Mouse (Mus musculus) gastrocnemius, postnatal 25 days (tissue): ENCODE measurements around the gene Fam166b. TPM values are rescaled to one million over a fixed set of nuclear protein-coding genes. Genes with fewer than 3 reads are reported as not detected.

Experiments used
- DNase-seq: peaks from one replicate; pipeline ENCODE4 v3.0.0; 2022
- total RNA-seq, 2 experiments: library from RNA; stranded (reverse); gene quantifications; 1 replicate in 1 of 2; 2 replicates in 1 of 2; pipeline ENCODE4 v1.2.3; 2021

The Fam166b gene
- total RNA-seq, 2 experiments from 2014 or later, result not detected

DNA sequence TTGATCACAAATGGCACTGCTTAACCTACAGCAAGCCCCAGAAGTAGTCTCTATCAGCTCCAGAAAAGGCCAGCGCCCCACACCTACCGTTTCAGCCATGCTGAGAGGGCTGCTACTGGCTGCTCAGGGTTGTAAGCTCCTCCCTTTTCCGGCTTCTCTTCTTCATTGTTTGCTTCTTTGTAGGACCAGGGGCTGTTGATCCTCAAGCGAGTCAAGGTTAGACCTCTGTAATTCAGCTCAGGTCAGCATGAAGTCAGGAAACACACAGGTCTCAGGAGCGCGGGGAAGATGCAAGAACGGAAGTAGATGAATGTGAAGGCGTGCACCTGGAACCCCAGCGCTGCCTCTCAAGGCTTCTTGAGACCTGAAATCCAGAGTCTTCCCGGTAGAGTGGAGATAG is 24.2 kb downstream of the Fam166b start:
- no peak for DNase-seq

DNA sequence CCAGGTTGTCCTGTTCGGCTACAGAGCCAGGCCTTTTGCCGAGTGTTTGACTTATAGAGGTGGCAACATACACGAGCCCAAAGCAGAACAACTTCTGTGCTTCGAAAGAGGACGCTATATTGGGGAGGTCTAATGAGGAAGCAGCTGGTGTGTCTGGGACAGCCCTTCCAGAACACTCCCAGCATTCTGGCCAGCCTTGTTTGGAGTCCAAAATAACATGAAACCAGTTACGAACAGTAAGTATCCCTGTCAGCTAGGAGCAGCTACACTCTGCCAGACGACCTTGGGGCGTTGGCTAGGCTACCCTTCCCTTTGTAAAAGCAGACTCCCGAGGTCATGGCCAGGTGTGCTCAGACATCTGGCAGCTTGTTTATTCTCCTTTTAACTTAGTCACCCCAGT is 26.7 kb downstream of the Fam166b start:
- peak; percentile 60 for DNase-seq

DNA sequence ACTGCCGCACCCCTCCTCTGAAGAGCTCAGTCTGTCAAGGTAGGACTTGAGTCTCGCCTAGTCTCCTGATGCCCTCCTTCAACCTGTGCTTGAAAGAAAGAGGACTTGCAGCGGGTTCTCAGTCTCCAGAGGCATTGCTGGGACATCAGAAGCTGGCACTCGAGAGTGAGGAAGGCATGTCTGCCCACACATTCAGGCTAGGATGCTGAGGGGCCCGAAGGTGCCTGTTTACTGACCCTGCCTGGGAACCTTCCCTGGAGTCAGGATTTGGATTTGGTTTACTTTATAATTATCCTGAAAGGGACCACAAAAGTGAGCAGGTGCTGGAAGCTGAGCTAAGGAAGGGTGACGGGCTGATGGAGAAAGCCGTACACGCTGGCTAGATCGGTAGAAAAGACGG is 27.4 kb downstream of the Fam166b start:
- no peak for DNase-seq

DNA sequence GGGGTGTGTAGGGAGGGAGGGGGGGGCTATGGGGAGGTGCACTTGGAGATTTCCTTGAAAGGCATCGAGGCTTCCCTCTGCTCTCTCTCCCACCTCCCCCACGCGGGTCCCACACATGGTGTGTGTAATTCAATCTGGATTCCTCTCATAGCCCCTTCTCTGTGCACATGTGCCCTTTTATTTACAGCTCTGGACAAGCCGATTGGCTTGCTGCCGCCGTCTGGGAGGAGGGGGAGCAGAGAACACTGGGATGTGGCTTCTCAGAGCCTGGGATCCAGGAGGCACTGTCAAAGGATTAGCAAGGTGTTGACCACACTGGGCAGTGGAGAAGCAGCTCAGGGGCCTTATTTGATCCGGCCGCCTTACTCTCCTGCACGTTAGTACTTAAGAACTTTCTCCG is 28.0 kb downstream of the Fam166b start:
- DNase-seq, result peak; percentile 61

DNA sequence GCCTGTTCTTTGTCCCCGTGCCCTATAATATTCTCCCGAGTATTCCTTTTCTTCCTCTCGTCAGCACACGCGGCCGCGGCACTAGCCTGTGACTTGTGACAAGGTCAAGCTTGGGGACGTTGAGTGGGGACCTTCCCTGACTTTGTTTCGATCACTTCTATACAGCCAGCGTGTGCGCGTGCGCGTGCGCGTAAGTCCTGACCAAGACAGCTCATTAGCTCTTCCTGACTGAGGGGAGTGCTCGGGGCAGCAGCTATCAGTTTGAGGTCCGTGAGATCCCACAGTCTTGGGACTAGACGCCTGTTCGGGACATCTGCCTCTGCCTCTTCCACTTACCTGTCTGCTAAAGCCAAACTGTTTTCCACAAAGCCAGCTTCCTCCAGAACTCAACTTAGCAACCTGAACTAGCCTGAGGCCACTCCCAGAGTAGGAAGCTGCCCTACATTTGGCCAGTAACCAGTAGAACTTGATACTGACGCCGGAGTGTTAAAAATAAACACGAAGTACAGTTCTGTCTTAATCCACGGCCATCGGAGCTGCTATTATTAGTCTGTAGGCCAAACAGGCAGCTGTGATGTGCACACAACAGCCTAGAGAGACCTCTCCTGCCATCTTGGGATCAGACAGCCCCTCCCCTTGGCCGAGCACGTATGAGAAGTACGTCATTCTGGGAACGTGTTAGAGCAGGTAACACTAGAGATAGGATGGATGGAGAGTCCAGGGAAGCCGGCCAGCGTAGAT is 29.4 kb downstream of the Fam166b start:
- peak; percentile 63 for DNase-seq

DNA sequence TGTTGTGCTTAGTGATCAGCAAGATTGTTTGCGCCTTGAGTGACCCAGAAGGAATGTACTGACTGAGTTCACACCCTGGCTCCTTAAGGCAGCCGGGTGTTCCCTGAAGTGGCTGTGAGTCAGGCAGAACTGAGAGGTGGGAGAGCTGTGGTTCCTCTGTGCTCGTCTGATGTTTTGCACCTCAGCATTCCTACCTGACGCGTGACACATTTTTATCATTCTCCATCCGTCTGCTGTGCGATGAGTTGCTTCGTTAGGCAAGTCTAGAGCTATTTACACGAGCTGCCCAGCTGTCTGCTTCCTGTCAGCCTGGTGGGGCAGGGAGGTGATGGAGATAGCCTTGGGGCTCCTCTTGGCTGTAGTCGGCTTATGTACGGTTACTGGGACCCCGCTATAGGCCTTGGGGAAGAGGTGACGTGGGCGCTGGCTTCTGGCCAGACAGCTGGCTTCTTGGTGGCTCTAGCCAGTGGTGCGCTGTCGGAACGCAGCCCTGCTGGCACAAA is 30.1 kb downstream of the Fam166b start:
- peak; percentile 58 for DNase-seq

DNA sequence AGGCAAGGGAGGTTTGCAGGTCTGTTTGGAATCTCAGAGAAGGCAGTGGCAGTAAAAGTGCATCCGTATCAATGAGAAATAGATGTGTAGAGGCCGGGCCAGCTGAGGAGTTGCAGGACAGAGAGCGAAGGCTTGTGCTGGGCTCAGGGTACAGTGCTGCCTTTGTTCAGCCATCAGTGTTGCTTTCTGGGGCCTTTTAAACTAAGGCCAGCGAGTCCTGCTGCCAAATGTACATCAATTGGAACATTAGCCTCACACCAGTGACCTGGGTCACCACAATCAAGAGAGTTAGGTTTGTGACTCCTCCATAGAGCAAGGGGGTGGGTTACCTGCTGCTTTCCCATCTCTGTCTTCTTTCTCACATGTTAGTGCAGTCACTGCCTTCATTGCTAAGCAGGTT is 30.9 kb downstream of the Fam166b start:
- no peak for DNase-seq

DNA sequence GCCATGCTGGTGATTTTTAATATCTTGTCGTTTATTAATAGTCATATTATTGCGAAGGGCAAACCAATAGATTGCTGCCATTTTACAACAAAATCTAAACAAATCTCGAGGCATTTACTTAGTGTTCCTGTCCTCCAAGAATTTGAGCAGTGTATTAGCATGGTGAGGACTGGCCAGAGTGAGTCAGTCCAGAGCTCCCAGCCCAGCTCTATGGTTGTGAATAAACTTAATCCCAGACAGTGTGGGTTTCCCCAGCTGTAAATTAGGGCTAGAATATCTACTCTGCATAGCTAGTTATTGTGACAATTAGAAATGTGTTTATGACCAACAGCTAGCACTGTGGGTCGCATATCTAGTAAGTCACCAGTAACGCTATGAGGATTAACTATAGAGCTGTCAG is 32.6 kb downstream of the Fam166b start:
- DNase-seq, result no peak

DNA sequence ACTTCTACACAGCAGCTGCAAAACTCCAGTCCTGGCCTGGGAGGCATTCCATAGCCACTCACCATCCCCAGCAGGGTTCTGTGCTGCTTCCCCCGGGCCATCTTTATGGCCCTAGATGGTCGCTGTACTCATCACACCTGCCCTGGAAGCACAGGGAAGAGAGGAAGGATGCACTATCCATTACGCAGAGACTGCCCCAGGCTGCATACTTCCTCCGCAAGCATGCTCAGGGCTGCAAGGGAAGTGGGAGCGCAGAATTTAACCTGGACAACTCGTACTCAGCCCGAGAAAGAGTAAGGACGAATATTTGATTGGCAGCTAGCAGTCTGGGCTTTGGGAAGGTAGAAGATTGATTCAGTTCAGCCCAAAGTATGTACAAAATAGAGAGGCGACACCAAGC is 33.1 kb downstream of the Fam166b start:
- no peak for DNase-seq

DNA sequence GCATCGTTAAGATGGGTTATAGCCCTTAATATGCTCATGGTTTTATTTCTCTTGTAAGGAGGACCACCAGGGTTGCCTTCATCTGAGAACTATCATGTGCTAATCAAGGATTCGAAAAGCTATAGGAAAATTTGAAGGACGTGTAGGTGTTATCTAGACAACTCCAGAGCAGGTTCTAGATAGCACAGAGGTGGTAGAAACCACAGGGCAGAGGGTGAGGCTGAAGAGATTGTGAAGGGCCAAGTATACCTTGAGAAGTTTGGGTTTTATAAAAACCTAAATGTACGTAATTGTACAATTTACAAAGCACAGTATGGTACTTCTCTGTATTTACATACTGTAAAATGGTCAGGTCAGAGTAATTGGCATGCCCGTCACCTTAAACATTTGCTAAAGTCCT is 33.8 kb downstream of the Fam166b start:
- DNase-seq, result no peak

DNA sequence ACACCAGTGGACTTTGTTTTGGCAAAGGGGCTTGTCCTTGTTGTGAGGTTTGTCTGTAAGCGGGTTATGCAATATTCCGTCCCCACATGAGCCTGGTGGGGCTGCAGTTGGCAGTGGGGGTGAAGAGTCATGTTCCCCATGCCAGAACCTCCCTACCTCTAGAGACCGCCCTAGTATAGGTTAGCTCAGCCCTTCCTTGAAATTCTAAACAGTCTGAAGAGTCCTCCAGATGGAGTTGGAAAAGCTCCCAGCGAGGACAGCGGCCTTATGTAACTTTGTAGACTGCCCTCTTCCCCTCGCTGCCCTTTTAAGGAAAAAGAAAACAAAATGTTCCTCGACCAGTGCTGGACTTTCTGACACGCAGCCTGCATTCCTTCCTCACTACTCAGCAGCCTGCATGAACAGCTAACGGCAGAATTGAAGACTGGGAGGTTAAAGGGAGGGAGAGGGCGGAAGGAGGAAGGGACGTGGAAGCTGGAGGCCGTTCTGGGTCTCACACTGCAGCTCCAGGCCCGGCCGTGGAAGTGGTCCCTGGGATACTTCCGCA is 34.5 kb downstream of the Fam166b start:
- DNase-seq, result peak; percentile 89

DNA sequence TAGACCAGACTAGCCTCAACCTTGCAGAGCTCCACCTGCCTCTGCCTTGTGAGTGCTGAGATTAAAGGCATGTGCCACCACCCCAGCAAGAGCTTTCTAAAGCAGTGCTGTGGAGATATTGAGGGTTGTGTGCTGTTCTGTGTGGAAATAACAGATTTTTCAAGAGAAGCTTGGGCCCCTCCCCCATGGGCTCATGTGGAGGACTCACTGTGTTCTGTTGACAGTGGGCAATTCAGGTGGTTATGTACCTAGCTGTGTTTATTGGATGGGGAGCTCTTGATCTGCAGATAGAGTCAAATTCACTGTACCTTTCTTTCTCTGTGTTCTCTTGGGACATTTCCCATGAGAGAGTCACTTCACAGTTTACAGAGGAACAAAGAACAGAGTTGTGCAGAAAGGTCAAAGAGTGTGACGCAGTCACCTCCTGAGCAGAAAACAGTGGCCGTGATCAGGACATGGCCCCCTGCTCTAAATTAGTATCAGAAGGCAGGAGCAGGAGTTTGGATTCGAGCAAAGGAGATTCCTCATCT is 37.3 kb downstream of the Fam166b start:
- DNase-seq, result no peak

DNA sequence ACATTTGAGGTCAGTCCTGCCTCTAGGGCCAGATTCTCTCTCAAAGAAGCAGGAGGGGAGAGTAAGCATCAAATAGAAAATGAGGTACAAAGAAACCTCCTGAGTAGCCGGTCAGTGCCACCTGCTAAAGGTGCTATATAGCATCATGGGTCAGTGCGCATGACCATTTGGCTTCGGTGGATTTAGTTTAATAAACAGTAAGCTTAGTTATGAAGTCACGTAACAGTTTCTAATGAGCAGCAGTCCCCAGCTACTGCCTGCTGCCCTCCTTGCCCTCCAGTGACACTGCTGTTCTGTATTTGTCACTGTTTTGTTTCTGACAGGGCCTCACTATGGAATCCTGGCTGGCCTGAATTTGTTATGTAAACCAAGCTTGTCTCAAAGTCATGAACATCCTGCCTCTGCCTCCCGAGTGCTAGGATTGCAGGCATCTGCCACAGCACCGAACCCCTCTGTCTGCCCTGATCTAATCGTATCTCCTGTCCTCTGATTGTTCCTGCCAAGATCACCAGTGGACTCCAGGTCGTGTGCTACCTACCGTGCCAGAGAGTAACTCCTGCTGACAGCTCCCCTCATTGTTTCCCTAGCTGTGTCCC is 39.0 kb downstream of the Fam166b start:
- no peak for DNase-seq

DNA sequence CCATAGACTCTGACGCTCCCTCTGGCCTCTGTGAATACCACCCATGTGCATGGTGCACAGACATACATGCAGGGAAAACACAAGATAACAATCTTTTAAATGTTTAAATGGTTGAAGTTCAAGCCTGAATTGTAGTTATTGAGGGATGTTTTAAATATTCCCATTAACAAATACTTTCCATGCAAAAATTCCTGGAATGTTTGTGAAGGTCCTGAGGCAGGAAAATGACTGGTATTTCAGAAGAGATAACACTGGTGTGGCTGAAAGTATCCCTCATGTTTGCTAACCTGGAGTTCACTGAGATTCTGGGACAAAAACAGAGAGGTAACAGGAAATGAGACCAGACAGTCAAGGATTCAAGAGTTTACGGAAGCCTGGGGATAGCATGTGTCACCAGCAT is 39.5 kb downstream of the Fam166b start:
- DNase-seq, result no peak

DNA sequence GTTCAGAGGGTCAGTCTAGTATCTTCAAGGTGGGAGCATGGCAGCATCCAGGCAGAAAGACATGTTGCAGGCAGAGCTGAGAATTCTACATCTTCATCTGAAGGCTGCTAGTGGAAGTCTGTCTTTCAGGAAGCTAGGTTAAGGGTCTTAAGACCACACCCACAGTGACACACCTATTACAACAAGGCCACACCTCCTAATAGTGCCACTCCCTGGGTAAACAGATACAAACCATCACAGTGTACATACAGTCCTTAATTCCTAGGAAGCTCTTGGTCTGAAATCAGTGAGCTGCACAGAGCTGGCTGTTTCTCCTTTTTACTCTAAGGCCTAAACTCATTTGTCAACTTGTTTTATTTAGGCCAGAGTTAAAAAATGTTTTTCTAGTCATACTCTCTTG is 42.0 kb downstream of the Fam166b start:
- no peak for DNase-seq

DNA sequence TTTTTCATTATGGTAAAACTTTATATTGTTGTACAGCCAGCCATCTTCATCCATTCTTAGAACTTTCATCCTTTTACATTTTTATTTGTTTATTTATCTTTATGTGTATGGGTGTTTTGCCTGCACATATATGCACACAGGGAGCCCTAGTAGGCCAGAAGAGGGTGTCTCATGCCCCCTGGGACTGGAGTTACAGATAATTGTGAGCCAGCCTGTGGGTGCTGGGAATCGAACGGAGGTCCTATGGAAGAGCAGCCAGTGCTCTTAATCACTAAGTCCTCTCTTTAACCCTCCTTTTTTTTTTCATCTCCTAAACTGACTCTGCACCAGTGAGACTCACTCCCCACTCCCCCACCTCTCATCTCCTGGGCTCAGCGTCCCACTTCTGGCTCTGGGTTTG is 44.4 kb downstream of the Fam166b start:
- DNase-seq, result no peak

DNA sequence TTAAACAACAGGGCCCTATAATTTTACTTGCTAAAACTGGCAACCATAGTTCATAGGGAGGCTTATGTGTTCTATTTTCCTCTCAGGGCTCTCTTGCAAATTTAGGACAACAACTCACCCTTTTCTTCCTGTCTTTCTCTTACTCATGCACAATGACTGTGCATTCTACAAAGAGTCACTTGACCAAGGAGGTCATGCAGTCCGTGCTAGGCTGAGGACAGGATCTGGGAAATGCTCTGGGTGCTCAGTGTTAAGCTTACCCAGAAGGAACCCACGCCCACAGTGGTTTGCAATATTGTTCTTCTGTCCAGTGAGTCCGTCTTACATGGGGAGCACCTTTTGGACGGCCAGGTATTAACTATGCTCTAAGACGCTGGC is 44.9 kb downstream of the Fam166b start:
- no peak for DNase-seq

DNA sequence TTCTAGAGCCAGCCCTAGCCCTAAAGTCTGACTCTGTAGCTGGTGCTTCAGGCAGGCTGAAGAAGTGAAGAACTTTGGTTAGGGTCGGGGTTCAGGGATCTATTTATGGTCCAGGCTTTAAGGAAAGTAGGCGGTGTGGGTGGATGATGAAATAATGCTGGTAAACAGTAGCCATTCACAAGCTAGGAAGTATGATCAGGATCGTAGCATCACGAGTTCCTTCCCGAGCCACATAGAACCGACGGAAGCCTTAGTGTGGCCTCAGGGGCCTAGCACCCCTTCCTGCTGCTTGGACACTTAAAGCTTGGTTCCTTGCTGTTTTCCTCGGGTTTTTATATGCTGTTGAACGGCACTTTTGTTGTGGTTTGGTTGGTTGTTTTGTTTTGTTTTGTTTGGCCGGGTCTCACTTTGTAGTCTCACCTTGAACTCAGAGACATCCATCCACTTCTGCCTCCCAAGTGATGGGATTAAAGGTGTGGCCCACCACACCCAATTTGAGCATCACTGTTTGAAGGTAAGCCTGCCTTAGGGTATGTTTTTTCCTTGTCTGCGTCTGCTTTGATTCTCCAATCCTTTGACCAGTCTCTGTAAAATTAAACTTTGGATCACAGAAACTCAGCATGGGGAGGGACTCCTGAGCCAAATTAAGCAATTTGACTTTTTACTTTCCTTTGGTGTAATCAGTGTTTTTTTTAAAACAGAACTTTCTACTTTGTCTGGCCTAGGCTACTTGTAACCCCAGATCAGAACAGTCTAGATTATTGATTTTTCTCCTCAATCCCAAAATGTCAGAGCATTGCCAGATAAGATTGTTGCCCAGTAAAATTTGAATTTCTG is 45.5 kb downstream of the Fam166b start:
- DNase-seq, result no peak

DNA sequence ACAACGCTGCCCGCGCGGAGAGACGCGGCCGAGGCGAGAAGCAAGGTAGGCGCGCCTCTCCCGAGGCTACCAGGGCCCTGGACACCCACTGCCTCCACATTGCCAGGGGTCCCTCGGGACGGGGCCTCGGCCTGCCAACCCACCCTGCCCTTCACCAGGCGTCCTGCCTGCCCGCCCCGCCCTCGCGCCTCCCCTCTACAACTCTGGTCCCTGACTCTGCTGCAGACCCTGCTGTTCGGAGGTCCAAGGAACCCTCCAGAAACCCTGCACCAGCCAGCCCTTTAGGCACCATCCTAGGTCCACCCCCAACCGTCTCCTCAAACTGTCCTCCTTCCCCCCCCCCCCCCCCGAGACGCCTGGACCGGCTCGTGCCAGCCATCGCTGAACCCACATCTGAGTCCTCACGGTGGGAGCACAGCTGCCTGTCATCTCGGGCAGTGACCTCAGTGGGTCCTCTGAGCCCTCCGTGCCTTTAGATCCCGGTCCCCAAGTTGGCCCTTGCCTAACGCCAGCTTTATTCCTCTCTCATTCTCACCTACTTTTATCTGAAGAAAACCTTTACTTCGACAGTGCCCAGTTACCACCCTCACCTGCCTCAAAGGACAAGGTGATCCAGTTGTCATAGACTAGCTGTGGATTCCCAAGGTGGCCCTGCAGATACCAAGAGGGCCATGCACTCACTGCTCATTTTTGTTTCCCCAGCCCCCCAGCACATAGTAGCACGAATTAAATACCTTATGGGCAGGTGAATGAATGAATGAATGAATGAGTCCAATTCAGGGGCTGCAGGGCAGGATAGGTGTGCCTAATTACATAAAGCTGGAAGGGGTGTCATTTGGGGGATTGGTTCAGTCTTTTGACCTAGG is 46.5 kb downstream of the Fam166b start:
- no peak for DNase-seq

DNA sequence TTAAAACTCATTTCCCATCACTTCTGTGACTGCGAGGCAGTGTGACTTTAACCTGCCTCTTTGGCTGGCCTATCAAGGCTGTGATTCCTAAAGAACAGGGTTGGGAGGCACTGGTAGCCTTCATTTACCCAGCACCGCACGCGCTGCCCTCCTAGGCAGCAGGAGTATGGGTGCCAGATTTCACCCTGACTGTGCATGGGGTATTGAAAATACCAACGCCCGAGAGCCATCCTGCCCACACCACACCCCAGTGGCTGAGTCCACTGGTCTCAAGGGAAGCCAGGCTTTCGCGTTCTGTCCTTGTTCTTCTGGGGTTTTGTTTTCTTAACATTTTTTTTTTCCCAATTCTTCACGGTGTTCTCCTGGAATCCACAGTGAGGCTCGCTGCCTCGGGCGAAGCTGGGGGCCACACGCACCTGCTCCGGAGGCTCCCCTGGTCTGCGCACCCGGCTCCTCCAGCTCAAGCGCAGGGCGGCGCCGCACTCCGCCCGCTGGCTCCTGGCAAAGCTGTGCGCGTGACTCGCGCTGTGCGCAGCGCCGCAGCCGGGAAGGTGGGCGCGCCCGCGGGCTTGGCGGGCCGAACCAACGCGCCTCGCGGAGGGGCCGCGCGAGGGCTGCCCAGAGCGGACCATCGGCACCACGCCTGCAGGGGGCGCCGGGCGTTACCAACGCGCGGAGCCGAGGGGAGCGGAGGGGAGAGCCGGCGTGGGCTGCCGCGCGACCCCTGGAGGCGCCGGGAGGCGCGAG is 47.4 kb downstream of the Fam166b start, which contains the start of gene Rusc2:
Gene Rusc2, plus strand, starts transcription at position 572 of the 747 bp plus-strand sequence.
- peak; percentile 91 for DNase-seq

DNA sequence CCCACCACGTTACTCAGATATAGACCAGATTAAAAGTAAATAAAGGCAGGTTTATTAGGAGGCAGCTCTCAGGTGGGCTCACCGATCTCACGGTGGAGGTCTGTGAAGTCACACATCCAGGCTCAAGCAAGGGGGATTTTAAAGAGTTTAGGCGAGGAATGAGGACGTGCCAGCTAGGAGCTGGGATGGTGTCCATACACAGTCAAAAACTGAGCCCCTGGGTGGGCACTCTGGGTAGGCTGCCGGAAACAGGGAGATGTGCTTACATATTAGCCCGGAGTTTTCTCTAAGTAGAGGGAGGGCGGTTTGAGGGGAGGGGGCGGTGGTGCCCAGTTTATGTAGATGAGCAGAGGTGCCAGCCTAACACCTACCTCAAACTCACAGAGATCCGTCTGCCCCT is 48.0 kb downstream of the Fam166b start:
- no peak for DNase-seq
